Comparison of ENCODE assay signal across 10 mouse cellular contexts in genomic region chr2:44956232-44956631, GRCm38 (mm10). TPM values are rescaled to one million over a fixed set of nuclear protein-coding genes. Genes with fewer than 3 reads are reported as not detected.
A peak's percentile ranks its signal among the peaks of the same experiment; 100 is the strongest.
DNase-seq lines count a peak whose midpoint lies in the region; ATAC-seq and TF ChIP-seq lines count a peak whose summit lies in the region.
"Had no signal": no experiment of that assay in that cellular context is flagged by ENCODE, and none has a peak within 500 bp of the region (broad histone marks: within the 10 kb centered on the region; RNA-seq: fewer than 3 reads in every experiment).

No protein-coding gene starts in this region.

- no peaks in the 10 kb centered on the region for H3K4me1 ChIP-seq in embryonic facial prominence, embryonic 14.5 days (ENCODE audit: control insufficient read depth, insufficient read depth, low read length)
- peaks cover 16% of the 10 kb centered on the region for H3K4me1 ChIP-seq in embryonic facial prominence, embryonic 10.5 days

- WGBS in embryonic facial prominence, embryonic 14.5 days, result 45% methylated on average over 3 of the region's 3 CpGs
- WGBS in embryonic facial prominence, embryonic 10.5 days, result 63% methylated on average over 3 of the region's 3 CpGs

- TF ChIP-seq CTCF in layer of hippocampus, adult 2 months (conservative IDR thresholded peaks at IDR 0.05), result no peak

- no peak overlapping the region for H3K9ac ChIP-seq in embryonic facial prominence, embryonic 14.5 days (ENCODE audit: low read depth, low read length)
- H3K9ac ChIP-seq: lung, embryonic 15.5 days had no signal

- no peak overlapping the region for H3K27ac ChIP-seq in embryonic facial prominence, embryonic 14.5 days (replicated peaks; ENCODE audit: low read depth, low read length)
- H3K27ac ChIP-seq in embryonic facial prominence, embryonic 10.5 days (replicated peaks), result no peak overlapping the region
- H3K27ac ChIP-seq in layer of hippocampus, adult 2 months, result peak overlapping the region; percentile 46
- H3K27ac ChIP-seq: lung, embryonic 15.5 days had no signal

- no peak overlapping the region for H3K4me2 ChIP-seq in embryonic facial prominence, embryonic 14.5 days (ENCODE audit: low read depth, low read length)
- H3K4me2 ChIP-seq: lung, embryonic 15.5 days had no signal

- no peaks in the 10 kb centered on the region for H3K36me3 ChIP-seq in embryonic facial prominence, embryonic 14.5 days (ENCODE audit: control insufficient read depth, insufficient read depth, low read length)
- no peaks in the 10 kb centered on the region for H3K36me3 ChIP-seq in embryonic facial prominence, embryonic 10.5 days (replicated peaks)
- H3K36me3 ChIP-seq in splenic B cell, adult 2 months (ENCODE audit: control insufficient read depth, insufficient read depth, low read length, poor library complexity, severe bottlenecking), result no peaks in the 10 kb centered on the region
- H3K36me3 ChIP-seq: lung, embryonic 15.5 days had no signal

- DNase-seq in embryonic facial prominence, embryonic 14.5 days (ENCODE audit: low spot score), result peak; percentile 24
- DNase-seq in embryonic facial prominence, embryonic 10.5 days (ENCODE audit: low spot score), result no peak
- no peak for DNase-seq in layer of hippocampus, adult 2 months (ENCODE audit: low spot score in 2 of 2)
- DNase-seq in layer of hippocampus, adult 11-12 months (ENCODE audit: low spot score), result no peak
- peak; percentile 24 for DNase-seq in splenic B cell, adult 2 months (ENCODE audit: low read depth, low spot score)
- DNase-seq in cerebellum, adult 11-12 months, result no peak

- H3K27me3 ChIP-seq in embryonic facial prominence, embryonic 14.5 days (replicated peaks; ENCODE audit: control insufficient read depth, insufficient read depth, low read length), result no peaks in the 10 kb centered on the region
- no peaks in the 10 kb centered on the region for H3K27me3 ChIP-seq in embryonic facial prominence, embryonic 10.5 days (replicated peaks; ENCODE audit: low read depth, poor library complexity, severe bottlenecking)
- H3K27me3 ChIP-seq in splenic B cell, adult 2 months (ENCODE audit: control insufficient read depth, insufficient read depth, low read length, poor library complexity, severe bottlenecking), result no peaks in the 10 kb centered on the region
- H3K27me3 ChIP-seq: lung, embryonic 15.5 days had no signal

- H3K9me3 ChIP-seq in embryonic facial prominence, embryonic 14.5 days (ENCODE audit: control insufficient read depth, low read length), result no peaks in the 10 kb centered on the region
- no peaks in the 10 kb centered on the region for H3K9me3 ChIP-seq in embryonic facial prominence, embryonic 10.5 days
- H3K9me3 ChIP-seq: lung, embryonic 15.5 days had no signal

- no peak for ATAC-seq in embryonic facial prominence, embryonic 14.5 days (ENCODE audit: low read depth)
- peak; percentile 21 for ATAC-seq in inflammation-experienced regulatory T-cells, adult 6 months
- ATAC-seq in cerebellum, adult (ENCODE audit: insufficient number of reproducible peaks, low FRiP score, low TSS enrichment), result no peak
- ATAC-seq: CD4-positive, CD25-positive, alpha-beta regulatory T cell, adult 4 months had no signal

- H3K4me3 ChIP-seq in embryonic facial prominence, embryonic 14.5 days (ENCODE audit: low read depth, low read length), result no peak overlapping the region
- H3K4me3 ChIP-seq in embryonic facial prominence, embryonic 10.5 days, result no peak overlapping the region
- no peak overlapping the region for H3K4me3 ChIP-seq in layer of hippocampus, adult 2 months
- H3K4me3 ChIP-seq: lung, embryonic 15.5 days had no signal

RNA-seq across cellular contexts. Expression of gene Gtdc1, which starts 28.8 kb away (rescaled TPM):
- 14.3 and 19.0 TPM in 2 replicates for polyA plus RNA-seq in embryonic facial prominence, embryonic 14.5 days (2014; fragmentation: Nextera tagmentation; extraction: Ambion mirVana)
- 8.4 and 9.2 TPM in 2 replicates for polyA plus RNA-seq in embryonic facial prominence, embryonic 10.5 days (2016; fragmentation: Nextera tagmentation; extraction: Ambion mirVana)
- 10 to 100 TPM; 65.5 to 69.7 TPM for total RNA-seq in layer of hippocampus, adult 2 months (2021)
- 10 to 100 TPM; 14.3 to 31.2 (median 21.5) TPM for polyA plus RNA-seq in inflammation-experienced regulatory T-cells, adult 6 months (2017; shearing (Covaris generic))

Comparison
In these comparisons a context has a peak if more than half of its experiments do, and no peak if none do; other contexts are left out.
1. DNase-seq: peak in embryonic facial prominence, embryonic 14.5 days (single experiment) and splenic B cell, adult 2 months (single experiment); none in embryonic facial prominence, embryonic 10.5 days (single experiment), layer of hippocampus, adult 2 months (0 of 2), layer of hippocampus, adult 11-12 months (single experiment) and cerebellum, adult 11-12 months (single experiment).